Mouse (Mus musculus) left cerebral cortex, adult 9 months (tissue): ENCODE results near the gene Tfam.
A peak's percentile ranks its signal among the peaks of the same experiment; 100 is the strongest.

Experiments
- DNase-seq, 2 experiments: peaks; one replicate each; pipeline ENCODE4 v3.0.0; 2022; ENCODE audit warnings: low spot score in 2 of 2

The Tfam gene

DNA sequence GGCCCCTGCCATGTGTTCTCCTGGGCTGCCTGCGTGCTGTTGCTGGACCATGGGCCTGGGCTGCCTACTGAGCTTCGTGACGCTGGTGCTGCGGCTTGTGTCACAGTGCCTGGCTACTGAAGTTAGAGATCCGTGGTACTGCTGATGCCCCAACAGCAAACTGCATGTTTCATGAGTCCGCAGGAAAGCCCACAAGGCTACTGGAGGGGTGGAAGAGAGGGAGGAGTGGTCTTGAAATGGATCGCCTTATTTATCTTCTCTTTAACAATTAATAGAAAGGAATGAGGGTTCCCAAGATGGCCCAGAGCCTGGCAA, at the start of gene Tfam:
Gene Tfam, minus strand, starts transcription at position 41 of the 315 bp plus-strand sequence.
- DNase-seq: no peak

DNA sequence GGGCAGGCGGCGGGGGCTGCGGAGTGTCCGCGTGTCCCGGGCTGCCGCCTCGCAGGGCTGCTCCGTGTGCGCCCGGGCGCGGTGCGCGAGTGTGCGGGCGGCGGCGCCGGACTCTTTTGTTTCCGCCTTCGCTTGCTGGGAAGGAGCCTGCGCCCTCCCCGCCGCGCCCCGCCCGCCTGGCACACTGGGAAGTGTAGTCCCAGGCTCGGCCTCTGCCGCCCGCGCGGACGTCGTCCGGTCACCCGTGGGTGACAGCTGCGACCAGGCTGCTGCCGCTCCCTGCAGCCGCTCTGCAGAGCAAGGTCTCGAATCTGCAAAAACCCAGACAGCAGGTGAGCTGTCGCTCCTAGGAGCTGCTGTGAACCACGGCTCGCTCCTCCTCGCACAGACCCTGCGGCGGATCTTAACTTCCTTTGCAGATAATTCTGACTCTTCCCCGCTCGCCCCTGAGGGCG, 47.1 kb upstream of the Tfam start, which contains the start of gene Ube2d1:
Gene Ube2d1, minus strand, starts transcription at position 137 of the 455 bp plus-strand sequence.
- peak; percentile 72 to 88 for DNase-seq

DNA sequence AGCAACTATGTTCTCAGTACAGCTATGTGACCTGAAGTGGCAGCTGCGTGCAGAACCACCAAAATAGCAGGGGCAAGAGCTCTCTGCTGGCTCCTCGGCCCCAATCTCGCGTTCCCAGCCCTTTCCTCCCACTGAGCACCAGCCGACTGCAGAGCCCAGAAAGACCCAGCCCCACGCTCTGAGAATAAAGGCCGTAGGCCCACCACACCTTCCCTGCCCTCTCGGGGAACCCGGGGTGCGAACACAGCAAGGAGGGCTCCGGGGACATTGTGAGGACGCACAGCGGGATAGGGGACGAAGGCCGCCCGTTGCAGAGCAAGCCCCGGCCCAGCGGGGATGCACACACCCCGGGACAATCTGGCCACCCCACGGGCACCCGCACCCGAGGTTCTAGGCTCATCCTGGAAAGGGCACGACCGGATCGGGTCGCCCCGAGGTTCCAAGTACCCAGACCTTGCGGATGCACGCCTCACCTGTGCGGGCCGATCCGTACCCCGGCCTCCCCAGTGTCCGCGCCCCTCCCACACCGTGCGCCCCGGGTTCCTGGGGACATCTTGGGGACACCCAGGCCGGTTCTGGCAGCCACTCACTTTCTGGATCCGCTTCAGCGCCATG, 46.5 kb upstream of the Tfam start:
- DNase-seq: no peak

DNA sequence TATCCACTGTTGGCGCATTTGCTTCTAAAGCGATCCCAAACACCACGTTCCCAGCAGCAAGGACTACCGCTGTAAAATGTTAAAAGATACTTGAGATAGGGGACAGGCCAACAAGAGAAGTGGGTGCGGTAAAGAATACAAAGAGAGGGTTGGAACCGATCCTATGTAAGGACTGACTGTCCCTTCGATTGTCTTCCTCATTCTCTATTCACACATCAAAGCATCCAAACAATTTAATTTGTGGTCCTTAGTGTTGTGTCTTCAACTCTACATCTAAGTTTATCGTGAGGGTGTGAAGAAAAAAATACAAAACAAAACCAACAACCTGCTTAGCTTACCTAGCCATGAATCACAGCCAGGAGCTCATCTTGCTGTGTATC, 46.0 kb upstream of the Tfam start:
- DNase-seq: no peak

GRCm38 (mm10) chr10:71273008-71273739, 35.1 kb upstream of the Tfam start:
- peak in 1 of 2 experiments; percentile 50 for DNase-seq

DNA sequence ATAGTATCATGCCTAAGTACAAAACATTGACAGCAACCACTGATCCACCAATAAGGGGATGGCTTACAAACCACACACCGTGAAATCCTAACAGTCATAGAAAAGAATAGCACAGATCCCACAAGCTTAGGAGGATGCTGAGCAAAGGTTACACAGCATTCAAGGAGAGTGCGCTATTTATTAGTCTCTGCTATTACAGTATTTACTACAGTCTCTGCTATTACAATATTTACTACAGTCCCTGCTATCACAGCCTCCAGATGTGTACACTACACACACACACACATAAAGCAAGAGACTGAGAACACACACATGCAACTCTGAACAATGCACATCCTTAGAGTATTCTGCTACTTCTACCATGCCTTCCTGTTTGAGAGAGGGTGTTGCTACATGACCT, 29.9 kb upstream of the Tfam start:
- no peak for DNase-seq

GRCm38 (mm10) chr10:71267511-71267910, 29.4 kb upstream of the Tfam start:
- peak; percentile 51 to 62 for DNase-seq

- no peak for DNase-seq
These were observed 27.0 kb upstream of the Tfam start for GRCm38 (mm10) chr10:71265067-71265466.

GRCm38 (mm10) chr10:71261637-71262036, 23.6 kb upstream of the Tfam start:
- DNase-seq: no peak

DNA sequence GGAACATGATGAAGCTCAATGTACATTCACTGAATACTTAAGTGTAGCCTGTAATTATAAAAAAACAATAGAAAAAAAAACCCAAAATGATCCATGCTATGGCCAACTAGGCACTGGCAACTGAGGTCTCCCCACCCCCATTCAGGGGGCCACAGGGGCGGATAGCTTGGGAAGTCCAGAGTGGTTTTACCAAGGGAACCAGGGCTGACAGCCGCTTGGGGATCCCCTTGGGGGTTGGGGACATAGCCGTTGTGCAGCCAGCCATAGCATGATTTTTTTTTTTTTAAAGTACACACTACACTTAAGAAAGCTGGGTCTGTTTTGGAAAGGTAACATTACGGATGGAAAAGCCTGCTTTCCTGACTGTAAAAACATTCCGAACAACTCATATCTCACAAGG, 20.9 kb upstream of the Tfam start:
- DNase-seq: no peak

- DNase-seq: no peak
These were observed 20.4 kb upstream of the Tfam start for GRCm38 (mm10) chr10:71258516-71258915.

DNA sequence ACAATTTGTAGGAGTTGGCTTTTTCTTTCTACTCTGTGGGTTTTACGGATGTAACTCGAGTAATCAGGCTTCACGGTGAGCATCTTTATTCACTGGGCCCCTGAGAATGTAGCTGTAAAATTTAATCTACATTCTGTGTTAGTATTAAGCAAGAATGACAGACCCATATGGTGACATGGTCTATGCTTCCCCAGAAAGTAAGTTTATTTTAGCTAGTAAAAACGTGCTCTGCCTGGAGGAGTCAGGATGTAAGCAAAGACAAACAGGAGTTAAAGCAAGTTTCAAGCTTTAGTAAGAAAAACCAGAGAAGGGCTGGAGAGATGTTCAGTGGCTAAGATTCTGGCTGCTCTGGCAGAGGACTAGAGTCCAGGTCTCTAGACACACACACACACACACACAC, 15.1 kb upstream of the Tfam start:
- DNase-seq: no peak

- DNase-seq: no peak
These were observed 14.3 kb upstream of the Tfam start for GRCm38 (mm10) chr10:71252421-71252820.

- no peak for DNase-seq
These were observed 13.8 kb upstream of the Tfam start for GRCm38 (mm10) chr10:71251846-71252245.

DNA sequence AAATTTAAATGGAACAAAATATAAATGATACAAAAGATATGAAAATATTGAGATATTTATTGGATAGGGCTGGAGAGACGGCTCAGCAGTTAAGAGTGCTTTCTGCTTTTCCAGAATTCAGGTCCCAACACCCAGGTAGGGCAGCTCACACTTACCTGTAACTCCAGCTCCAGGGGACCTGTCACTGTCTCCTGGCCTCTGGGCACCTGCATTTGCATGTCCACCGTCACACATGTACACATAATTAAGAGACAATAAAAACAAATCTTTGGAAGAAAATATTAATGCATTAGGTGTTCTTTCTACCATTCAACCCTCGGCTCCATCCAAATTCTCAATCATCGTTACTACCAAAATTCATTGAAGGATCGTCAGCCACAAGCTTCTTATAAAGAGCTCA, 13.2 kb upstream of the Tfam start:
- no peak for DNase-seq

- peak; percentile 44 to 74 for DNase-seq
These were observed 12.4 kb upstream of the Tfam start for GRCm38 (mm10) chr10:71250472-71250871.

GRCm38 (mm10) chr10:71249086-71249880, 11.2 kb upstream of the Tfam start:
- DNase-seq: no peak

- no peak for DNase-seq
These were observed 8.9 kb upstream of the Tfam start for GRCm38 (mm10) chr10:71246956-71247355.

- DNase-seq: no peak
These were observed 1.5 kb upstream of the Tfam start for GRCm38 (mm10) chr10:71239479-71240120.

- DNase-seq: peak; percentile 87 to 94
These were observed 402 bp downstream of the Tfam start for GRCm38 (mm10) chr10:71237516-71238239.

DNA sequence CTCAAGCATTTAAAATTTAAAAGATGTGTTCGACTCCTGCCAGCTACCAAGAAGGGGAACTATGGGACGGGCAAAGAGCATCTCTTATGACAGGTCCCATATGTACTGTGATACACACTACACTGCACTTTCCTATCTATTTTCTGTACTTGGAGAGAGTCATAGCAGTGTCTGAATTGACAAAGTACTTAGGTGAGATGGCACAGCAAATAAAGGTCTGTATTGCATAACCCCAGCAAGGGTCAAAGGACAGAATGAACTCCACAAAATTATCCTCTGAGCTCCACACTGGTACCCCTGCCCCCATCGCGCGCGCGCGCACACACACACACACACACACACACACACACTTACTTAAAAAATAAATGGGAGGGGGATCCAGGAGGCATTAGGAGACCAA, 4.0 kb downstream of the Tfam start:
- DNase-seq: no peak

- DNase-seq: peak in 1 of 2 experiments; percentile 88
These were observed 12.2 kb downstream of the Tfam start for GRCm38 (mm10) chr10:71225894-71226293.
